Mouse (Mus musculus): ENCODE measurements around the gene Spc24.

The Spc24 gene

GRCm38 (mm10) chr9:21749382-21750118, 10.6 kb downstream of the Spc24 start:
- in situ Hi-C loops (cut with MboI, MseI) = no loop called here

GRCm38 (mm10) chr9:21748491-21748890, 11.6 kb downstream of the Spc24 start:
- in situ Hi-C loops (cut with MboI, MseI) = no loop called here

GRCm38 (mm10) chr9:21748033-21748432, 12.1 kb downstream of the Spc24 start:
- in situ Hi-C loops (cut with MboI, MseI) = no loop called here

- in situ Hi-C loops (cut with MboI, MseI) = no loop called here
Observed at GRCm38 (mm10) chr9:21747238-21747774, 12.8 kb downstream of the Spc24 start.

- in situ Hi-C loops (cut with MboI, MseI) = no loop called here
Observed at GRCm38 (mm10) chr9:21741514-21741913, 18.6 kb downstream of the Spc24 start.

- in situ Hi-C loops (cut with MboI, MseI) = no loop called here
Observed at GRCm38 (mm10) chr9:21740427-21740826, 19.7 kb downstream of the Spc24 start.

GRCm38 (mm10) chr9:21738776-21739175, 21.3 kb downstream of the Spc24 start:
- in situ Hi-C loops (cut with MboI, MseI) = no loop called here

GRCm38 (mm10) chr9:21737188-21737587, 22.9 kb downstream of the Spc24 start:
- in situ Hi-C loops (cut with MboI, MseI) = no loop called here

- in situ Hi-C loops (cut with MboI, MseI) = no loop called here
Observed at GRCm38 (mm10) chr9:21736580-21736979, 23.5 kb downstream of the Spc24 start.

- in situ Hi-C loops (cut with MboI, MseI) = no loop called here
Observed at GRCm38 (mm10) chr9:21735126-21735525, 25.0 kb downstream of the Spc24 start.

GRCm38 (mm10) chr9:21733989-21734388, 26.1 kb downstream of the Spc24 start:
- in situ Hi-C loops (cut with MboI, MseI) = no loop called here

- in situ Hi-C loops (cut with MboI, MseI) = no loop called here
Observed at GRCm38 (mm10) chr9:21733446-21733845, 26.7 kb downstream of the Spc24 start.

GRCm38 (mm10) chr9:21732288-21732687, 27.8 kb downstream of the Spc24 start:
- in situ Hi-C loops (cut with MboI, MseI) = no loop called here

- in situ Hi-C loops (cut with MboI, MseI) = no loop called here
Observed at GRCm38 (mm10) chr9:21729264-21729663, 30.8 kb downstream of the Spc24 start.

GRCm38 (mm10) chr9:21728261-21728832, 31.8 kb downstream of the Spc24 start:
- in situ Hi-C loops (cut with MboI, MseI) = no loop called here

- in situ Hi-C loops (cut with MboI, MseI) = no loop called here
Observed at GRCm38 (mm10) chr9:21726218-21726975, 33.7 kb downstream of the Spc24 start.

GRCm38 (mm10) chr9:21725224-21726121, 34.6 kb downstream of the Spc24 start:
- in situ Hi-C loops (cut with MboI, MseI) = no loop called here

GRCm38 (mm10) chr9:21724147-21724536, 36.0 kb downstream of the Spc24 start:
- in situ Hi-C loops (cut with MboI, MseI) = no loop called here

GRCm38 (mm10) chr9:21723377-21724146, 36.5 kb downstream of the Spc24 start, which contains the start of gene Ldlr:
TSS of gene Ldlr (plus strand) at chr9:21723483.
- in situ Hi-C loops (cut with MboI, MseI) = no loop called here

- in situ Hi-C loops (cut with MboI, MseI) = no loop called here
Observed at GRCm38 (mm10) chr9:21721036-21721435, 39.1 kb downstream of the Spc24 start.

GRCm38 (mm10) chr9:21717015-21717414, 43.1 kb downstream of the Spc24 start:
- in situ Hi-C loops (cut with MboI, MseI) = no loop called here
